Mouse (Mus musculus) right cerebral cortex, adult 2 months (tissue): Measurements from ENCODE around the gene Kcnma1.

Experiments
- DNase-seq, 2 experiments: peaks; one replicate each; pipeline ENCODE4 v3.0.0; 2021 to 2022; ENCODE audit warnings: low spot score in 2 of 2

Kcnma1 gene

GRCm38 (mm10) chr14:23857034-23857433, 157.3 kb downstream of the Kcnma1 start:
- no peak for DNase-seq

GRCm38 (mm10) chr14:23854946-23855345, 159.3 kb downstream of the Kcnma1 start:
- DNase-seq: no peak

GRCm38 (mm10) chr14:23848529-23849141, 165.7 kb downstream of the Kcnma1 start:
- no peak for DNase-seq

DNA sequence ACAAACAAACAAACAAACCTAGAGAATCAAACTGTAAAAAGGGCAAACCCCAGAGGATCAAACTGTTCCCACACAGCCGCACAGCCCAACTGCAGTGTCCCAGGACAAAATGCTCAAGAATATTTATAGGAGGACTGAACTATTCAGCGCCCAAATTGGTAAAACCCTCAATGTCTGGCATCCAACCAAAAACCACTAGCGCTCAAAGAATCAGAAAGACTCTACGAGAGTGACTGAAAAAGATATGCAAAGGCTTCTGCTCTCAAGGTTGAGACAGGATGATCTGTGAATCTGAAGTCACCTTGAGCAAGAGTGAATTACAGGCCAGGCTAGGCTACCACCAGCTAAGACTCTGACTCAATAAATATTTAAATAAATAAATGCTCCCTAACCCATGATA, 167.6 kb downstream of the Kcnma1 start:
- no peak for DNase-seq

DNA sequence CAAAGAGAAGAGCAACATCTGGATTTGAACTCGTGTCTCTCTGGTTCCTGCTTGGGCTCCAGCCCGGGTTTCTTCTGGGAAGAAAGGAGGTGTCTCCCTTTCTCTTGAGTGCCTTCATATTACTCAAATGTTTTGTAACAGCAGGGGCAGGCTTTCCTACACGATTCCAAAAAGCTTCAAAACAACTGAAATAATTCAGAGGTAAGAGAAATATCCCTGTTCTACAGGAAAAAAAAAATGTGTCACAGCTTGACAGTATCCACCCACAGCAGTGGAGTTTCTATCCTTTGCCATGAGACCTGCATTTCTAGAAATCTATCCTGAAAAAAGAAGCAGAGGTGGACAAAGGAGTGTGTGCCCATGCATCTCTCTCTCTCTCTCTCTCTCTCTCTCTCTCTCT, 172.3 kb downstream of the Kcnma1 start:
- peak in 1 of 2 experiments; percentile 38 for DNase-seq

DNA sequence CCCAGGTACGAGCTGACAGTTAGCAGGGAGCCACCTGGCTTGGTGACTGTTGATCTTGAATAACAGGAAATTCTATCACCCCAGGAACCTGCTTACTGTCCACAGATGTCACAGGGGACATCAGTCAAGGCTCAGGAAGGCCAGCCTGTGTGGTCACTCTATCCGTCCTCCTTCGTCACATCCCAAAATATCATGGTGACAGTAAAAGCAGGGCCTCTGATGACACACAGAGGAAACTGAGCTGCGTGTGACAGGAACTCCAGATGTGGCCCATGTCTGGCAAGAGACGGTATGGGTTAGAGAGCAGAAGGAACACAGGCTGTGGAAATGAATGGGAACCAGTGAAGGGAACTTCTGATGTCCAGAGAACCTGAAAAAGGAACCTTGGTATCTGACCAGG, 174.7 kb downstream of the Kcnma1 start:
- DNase-seq: no peak

DNA sequence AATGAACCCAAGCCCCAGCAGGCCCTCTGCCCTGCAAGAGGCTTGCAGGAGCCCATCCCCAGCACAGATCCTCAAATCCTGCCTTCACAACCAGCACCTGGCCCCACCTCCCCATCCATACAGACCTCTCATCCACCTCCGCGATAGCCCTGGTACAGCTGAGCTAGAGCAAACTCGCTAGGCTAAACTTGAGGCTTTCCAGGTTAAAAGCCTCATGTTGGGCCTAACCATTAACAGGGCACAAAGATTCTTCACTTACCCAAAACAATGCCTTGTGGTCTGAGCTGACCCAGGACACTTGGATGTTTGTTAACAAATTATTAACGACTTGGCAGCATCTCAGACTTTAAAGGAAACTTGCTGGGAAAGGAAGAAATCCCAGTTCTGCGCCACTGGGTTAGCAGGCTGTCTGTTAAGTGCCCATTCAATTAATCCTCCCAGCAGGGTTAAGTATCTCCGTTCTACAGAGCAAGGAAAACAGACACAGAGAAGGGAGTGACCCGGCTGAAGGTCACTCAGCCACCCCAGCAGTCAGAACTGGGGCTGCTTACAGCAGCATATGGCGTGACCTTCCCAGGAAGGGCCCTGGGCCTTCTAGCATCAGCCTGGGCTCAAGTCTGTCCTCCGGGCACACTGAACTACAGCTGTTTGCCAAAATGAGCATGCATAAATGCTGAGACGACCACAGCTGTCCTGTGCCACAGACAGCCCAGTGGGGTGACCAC, 178.7 kb downstream of the Kcnma1 start:
- no peak for DNase-seq

GRCm38 (mm10) chr14:23831284-23831683, 183.0 kb downstream of the Kcnma1 start:
- no peak for DNase-seq

- no peak for DNase-seq
Observed at GRCm38 (mm10) chr14:23830316-23830715, 184.0 kb downstream of the Kcnma1 start.

DNA sequence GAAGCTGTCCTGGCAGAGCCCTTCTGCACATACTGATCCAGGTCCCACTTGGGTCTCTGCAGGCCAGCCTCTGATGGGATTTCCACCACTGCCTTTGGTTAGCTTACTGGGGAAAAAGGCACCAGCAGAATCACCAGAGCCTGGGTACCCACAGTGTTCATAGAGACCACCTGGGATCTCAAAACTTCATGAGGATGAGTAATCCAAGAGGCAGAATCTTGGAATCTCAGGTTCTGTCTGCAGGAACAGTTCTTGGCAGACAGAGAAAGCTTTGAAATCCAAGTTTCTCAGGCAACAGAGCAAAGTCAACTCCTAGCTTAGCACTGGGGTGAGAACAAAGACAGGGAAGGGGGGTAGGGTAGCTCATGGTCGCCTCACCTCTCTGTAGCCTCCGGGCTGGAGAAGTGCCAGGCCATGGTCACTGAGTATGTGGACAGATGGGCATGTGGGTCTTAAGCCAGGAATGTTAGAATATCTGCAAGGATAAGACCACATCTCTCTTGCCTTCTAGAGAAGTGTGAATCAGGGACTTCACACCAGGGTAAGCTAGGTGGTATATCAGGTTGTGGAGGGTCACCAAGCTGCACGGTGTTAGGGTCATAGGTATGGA, 185.5 kb downstream of the Kcnma1 start:
- no peak for DNase-seq

DNA sequence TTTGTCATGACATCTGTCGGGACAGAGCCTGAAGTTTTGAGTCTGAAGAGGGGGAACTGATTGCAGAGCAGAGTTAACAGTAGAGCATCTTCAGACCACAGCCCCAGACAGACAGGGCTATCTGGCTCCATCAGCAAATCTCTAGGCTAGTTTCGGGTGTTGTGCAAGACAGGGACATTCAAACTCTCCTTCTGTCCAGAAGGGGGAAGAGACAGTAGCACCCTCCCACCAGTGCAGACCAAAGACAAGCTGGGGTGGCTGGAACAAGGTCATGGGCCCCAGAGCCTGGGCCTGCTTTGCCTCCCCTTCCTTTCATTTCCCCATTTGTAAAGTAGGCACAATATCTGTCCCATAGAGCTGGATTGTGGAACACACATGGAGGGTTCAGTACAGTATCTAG, 189.4 kb downstream of the Kcnma1 start:
- no peak for DNase-seq

DNA sequence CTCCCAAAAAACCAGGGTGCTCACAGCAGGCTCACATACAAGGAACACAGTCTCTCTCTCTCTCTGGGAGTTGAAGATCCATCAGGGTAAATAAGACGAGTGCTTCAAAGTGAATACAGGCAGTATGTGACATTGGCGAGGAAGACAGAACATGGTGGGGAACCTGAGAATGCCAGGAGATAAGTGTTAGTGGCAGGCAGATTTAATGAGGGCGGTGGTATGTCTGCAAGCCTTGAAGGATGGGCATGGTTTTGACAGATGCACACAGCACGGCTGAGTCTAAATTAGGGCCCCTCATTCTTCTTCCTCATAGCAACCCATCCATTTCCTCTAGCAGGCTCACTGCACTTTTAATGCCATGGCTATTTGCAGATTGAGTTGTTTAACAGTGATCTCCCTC, 190.0 kb downstream of the Kcnma1 start:
- DNase-seq: no peak

DNA sequence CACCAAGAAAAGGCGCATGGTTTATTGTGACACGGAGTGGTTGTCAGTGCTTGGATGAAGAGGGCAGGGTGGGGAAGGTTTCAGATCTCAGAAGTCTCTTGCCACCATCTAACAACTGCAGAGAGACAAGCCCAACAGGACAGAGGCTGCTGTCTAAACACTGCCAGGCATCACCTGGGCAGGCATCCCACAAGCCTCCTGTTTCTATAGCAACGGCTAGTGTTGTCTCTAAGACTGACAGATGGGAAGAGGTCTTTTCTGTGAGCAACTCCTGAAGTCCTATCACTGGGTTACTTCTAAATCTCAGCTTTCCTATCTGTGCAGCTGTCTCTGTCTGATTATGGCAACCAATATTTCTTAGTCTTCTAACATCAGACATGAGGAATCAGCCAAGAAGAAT, 196.7 kb downstream of the Kcnma1 start:
- no peak for DNase-seq

GRCm38 (mm10) chr14:23810081-23810480, 204.2 kb downstream of the Kcnma1 start:
- DNase-seq: no peak

DNA sequence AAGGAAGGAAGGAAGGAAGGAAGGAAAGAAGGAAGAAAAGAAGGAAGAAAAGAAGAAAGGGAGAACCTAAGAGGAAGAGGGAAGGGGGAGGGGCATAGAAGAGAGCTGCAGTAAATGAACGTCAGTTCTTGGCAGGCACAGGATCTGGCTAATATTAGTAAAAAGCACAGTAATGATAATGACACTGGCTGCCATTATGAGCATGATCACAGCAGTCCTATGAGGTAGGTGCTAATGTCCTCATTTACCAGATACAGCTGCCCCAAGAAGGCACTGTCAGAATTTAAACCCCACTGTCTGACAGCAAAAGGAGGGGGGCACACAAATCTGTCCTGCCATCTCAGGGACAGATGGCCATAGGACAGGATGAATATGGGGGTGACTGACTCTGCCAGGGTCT, 205.2 kb downstream of the Kcnma1 start:
- no peak for DNase-seq

GRCm38 (mm10) chr14:23806378-23806777, 207.9 kb downstream of the Kcnma1 start:
- DNase-seq: no peak

DNA sequence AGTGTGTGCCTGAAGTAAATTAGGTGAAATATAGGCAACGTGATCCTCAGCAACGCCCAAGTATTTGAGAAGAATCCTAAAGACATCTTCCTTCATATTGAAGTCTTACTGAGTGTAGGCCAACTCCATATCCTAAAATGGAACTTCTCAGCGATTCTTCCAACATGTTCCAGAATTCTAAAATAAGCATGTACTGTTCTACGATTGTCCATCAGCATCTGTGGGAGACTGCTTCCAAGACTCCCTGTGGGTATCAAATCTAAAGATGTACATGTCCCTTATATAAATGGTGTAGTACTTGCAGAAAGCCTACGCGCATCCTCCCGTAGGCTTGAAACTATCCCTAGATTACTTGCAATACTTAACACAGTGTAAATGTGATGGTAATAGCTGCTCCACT, 217.4 kb downstream of the Kcnma1 start:
- DNase-seq: peak; percentile 48 to 62

- no peak for DNase-seq
Observed at GRCm38 (mm10) chr14:23792674-23793073, 221.6 kb downstream of the Kcnma1 start.

- DNase-seq: no peak
Observed at GRCm38 (mm10) chr14:23792076-23792475, 222.2 kb downstream of the Kcnma1 start.

GRCm38 (mm10) chr14:23791261-23791691, 223.0 kb downstream of the Kcnma1 start:
- peak; percentile 84 to 88 for DNase-seq

GRCm38 (mm10) chr14:23786687-23787073, 227.6 kb downstream of the Kcnma1 start:
- DNase-seq: peak in 1 of 2 experiments; percentile 40

- peak; percentile 74 to 75 for DNase-seq
Observed at GRCm38 (mm10) chr14:23785921-23786686, 228.2 kb downstream of the Kcnma1 start.
